Mouse (Mus musculus) brain, embryonic 14.5 days (tissue): ENCODE data around the gene Rrp12.

Source experiments
- CTCF ChIP-seq: fragments of 200-500 bp; IDR thresholded peaks from 2 replicates; pipeline ENCODE4 v1.5.1; 2012; ENCODE audit warnings: inconsistent platforms, mild to moderate bottlenecking, moderate library complexity, borderline replicate concordance; ENCODE audit not compliant: insufficient read depth, insufficient read length; ENCODE audit errors: extremely low read depth
- POLR2A ChIP-seq: fragments of 200-500 bp; IDR thresholded peaks from 2 replicates; pipeline ENCODE4 v1.6.1; 2012; ENCODE audit warnings: mild to moderate bottlenecking, inconsistent platforms, borderline replicate concordance; ENCODE audit not compliant: poor library complexity, insufficient read depth, insufficient read length, severe bottlenecking; ENCODE audit errors: extremely low read depth

DNA sequence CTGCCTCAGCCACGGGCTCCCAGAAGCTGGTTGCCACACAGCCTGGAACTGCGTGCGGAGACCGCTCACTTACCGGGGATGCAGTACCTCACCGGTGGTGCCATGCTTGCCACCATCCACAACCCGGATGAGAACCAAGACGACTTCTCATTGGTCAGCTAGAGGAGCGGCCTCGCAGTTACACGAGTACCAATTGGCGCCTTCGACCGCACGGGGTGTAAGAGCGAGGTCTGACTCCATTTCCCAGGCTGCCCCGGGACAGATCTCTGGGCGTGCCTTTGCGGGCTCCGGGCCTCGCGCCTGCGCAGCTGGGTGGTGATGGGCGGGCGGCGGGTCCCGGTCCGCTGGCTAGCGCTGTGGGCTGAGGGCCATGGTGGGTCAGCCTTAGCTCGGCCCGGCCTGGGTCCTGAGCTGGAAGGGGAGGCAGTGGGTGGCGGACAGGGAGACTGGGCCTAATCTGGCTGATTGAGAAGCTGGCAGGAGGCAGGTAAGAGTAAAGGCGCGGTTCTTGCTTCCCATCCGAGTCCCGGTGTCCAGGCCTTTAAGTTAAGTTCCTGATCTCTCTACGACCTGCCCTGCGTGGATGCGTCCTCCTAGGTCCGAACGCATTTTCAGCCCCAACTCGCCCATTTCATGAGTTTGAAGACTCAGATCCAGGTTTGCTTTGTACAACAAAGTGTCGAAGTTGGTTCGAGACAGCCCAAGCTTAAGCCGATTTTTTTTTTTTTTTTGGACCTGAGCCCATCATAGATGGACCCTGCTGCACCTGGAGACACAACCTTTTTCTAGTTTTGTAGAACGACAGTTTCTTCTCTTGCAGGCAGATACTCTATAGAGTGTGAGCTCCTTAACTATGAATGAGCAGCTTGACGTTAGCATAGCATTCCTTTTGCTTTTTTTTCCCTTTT is 37.5 kb upstream of the Rrp12 start, which contains the start of the genes Exosc1 and Zdhhc16:
- TF ChIP-seq CTCF (no peak), POLR2A (peak; percentile 93)
